Mouse (Mus musculus) T-helper 17 cell (primary cell): Measurements from ENCODE around the gene Itpr3.

Experiments
- in situ Hi-C, 2 experiments: fragments of 300-600 bp; cut with MboI, MseI; formaldehyde crosslinking; loops; 1 replicate in 1 of 2; 2 replicates in 1 of 2; pipeline ENCODE4 v1.15.1; 2025; ENCODE audit warnings: high pct_unique_total_duplicates in 2 of 2

The Itpr3 gene

GRCm38 (mm10) chr17:27038335-27039050 lies 18.6 kb upstream of the Itpr3 start:
- in situ Hi-C loops, result no loop called here

GRCm38 (mm10) chr17:27039432-27040102 lies 17.5 kb upstream of the Itpr3 start:
- in situ Hi-C loops, result no loop called here

- in situ Hi-C loops, result no loop called here
Observed at GRCm38 (mm10) chr17:27040304-27041045, 16.6 kb upstream of the Itpr3 start.

- in situ Hi-C loops, result no loop called here
Observed at GRCm38 (mm10) chr17:27041046-27041786, 15.9 kb upstream of the Itpr3 start.

- in situ Hi-C loops, result no loop called here
Observed at GRCm38 (mm10) chr17:27041787-27042055, 15.4 kb upstream of the Itpr3 start.

- in situ Hi-C loops, result no loop called here
Observed at GRCm38 (mm10) chr17:27042840-27043239, 14.3 kb upstream of the Itpr3 start.

GRCm38 (mm10) chr17:27045164-27045563 lies 11.9 kb upstream of the Itpr3 start:
- in situ Hi-C loops, result no loop called here

- in situ Hi-C loops, result no loop called here
Observed at GRCm38 (mm10) chr17:27047762-27048444, 9.2 kb upstream of the Itpr3 start.

- in situ Hi-C loops, result no loop called here
Observed at GRCm38 (mm10) chr17:27048445-27049239, 8.5 kb upstream of the Itpr3 start.

- in situ Hi-C loops, result no loop called here
Observed at GRCm38 (mm10) chr17:27050853-27051252, 6.3 kb upstream of the Itpr3 start.

- in situ Hi-C loops, result no loop called here
Observed at GRCm38 (mm10) chr17:27051514-27051913, 5.6 kb upstream of the Itpr3 start.

GRCm38 (mm10) chr17:27056170-27056569 lies 934 bp upstream of the Itpr3 start:
- in situ Hi-C loops, result no loop called here

- in situ Hi-C loops, result no loop called here
Observed at GRCm38 (mm10) chr17:27057517-27058055, 482 bp downstream of the Itpr3 start.

GRCm38 (mm10) chr17:27060698-27061097 lies 3.6 kb downstream of the Itpr3 start:
- in situ Hi-C loops, result loop anchor here in 1 of 2 experiments (10.0 kb wide), 1 partner anchor 1314 kb away; no protein-coding TSS in a partner anchor

GRCm38 (mm10) chr17:27061727-27062126 lies 4.6 kb downstream of the Itpr3 start:
- in situ Hi-C loops, result loop anchor here in 1 of 2 experiments (10.0 kb wide), 1 partner anchor 1313 kb away; no protein-coding TSS in a partner anchor

- in situ Hi-C loops, result loop anchor here in 1 of 2 experiments (10.0 kb wide), 1 partner anchor 1312 kb away; no protein-coding TSS in a partner anchor
Observed at GRCm38 (mm10) chr17:27062684-27063083, 5.6 kb downstream of the Itpr3 start.

- in situ Hi-C loops, result loop anchor here in 1 of 2 experiments (10.0 kb wide), 1 partner anchor 1311 kb away; no protein-coding TSS in a partner anchor
Observed at GRCm38 (mm10) chr17:27063717-27064116, 6.6 kb downstream of the Itpr3 start.

- in situ Hi-C loops, result loop anchor here in 1 of 2 experiments (10.0 kb wide), 1 partner anchor 1311 kb away; no protein-coding TSS in a partner anchor
Observed at GRCm38 (mm10) chr17:27064195-27064594, 7.1 kb downstream of the Itpr3 start.

GRCm38 (mm10) chr17:27066065-27066464 lies 9.0 kb downstream of the Itpr3 start:
- in situ Hi-C loops, result loop anchor here in 1 of 2 experiments (10.0 kb wide), 1 partner anchor 1309 kb away; no protein-coding TSS in a partner anchor

- in situ Hi-C loops, result loop anchor here in 1 of 2 experiments (10.0 kb wide), 1 partner anchor 1306 kb away; no protein-coding TSS in a partner anchor
Observed at GRCm38 (mm10) chr17:27069071-27069470, 12.0 kb downstream of the Itpr3 start.
